ENCODE assay signal across 13 mouse cellular contexts in genomic region chr10:108436365-108436764, GRCm38 (mm10).
DNase-seq lines count a peak whose midpoint lies in the region; ATAC-seq and TF ChIP-seq lines count a peak whose summit lies in the region.
"Had no signal": no experiment of that assay in that cellular context is flagged by ENCODE, and none has a peak within 500 bp of the region (broad histone marks: within the 10 kb centered on the region; RNA-seq: fewer than 3 reads in every experiment).

No protein-coding gene starts in this region.

- no peak for TF ChIP-seq POLR2A in ES-Bruce4 (IDR thresholded peaks at IDR 0.05; ENCODE audit: insufficient read depth, low read length)

- H3K27ac ChIP-seq in ES-Bruce4 (ENCODE audit: insufficient read depth, low read length) = peak overlapping the region; percentile 84
- H3K27ac ChIP-seq in intestine, postnatal 0 days (ENCODE audit: low read depth, low read length) = 0 out of 2 replicates have a peak overlapping the region, but pooled peaks have one; percentile 43
- H3K27ac ChIP-seq in liver, postnatal 0 days (ENCODE audit: low read depth) = no peak overlapping the region
- H3K27ac ChIP-seq: liver, embryonic 13.5 days had no signal

- H3K36me3 ChIP-seq in ES-Bruce4 (ENCODE audit: control insufficient read depth, insufficient read depth, low read length, poor library complexity, severe bottlenecking) = no peaks in the 10 kb centered on the region
- H3K36me3 ChIP-seq in intestine, postnatal 0 days (ENCODE audit: control insufficient read depth, insufficient read depth) = no peaks in the 10 kb centered on the region
- no peaks in the 10 kb centered on the region for H3K36me3 ChIP-seq in liver, postnatal 0 days (replicated peaks; ENCODE audit: insufficient read depth, low read length)
- H3K36me3 ChIP-seq: liver, embryonic 13.5 days had no signal

- no peaks in the 10 kb centered on the region for H3K9me3 ChIP-seq in ES-Bruce4 (replicated peaks; ENCODE audit: control insufficient read depth, insufficient read depth, low read length, poor library complexity, severe bottlenecking)
- H3K9me3 ChIP-seq in intestine, postnatal 0 days (ENCODE audit: control insufficient read depth) = no peaks in the 10 kb centered on the region
- H3K9me3 ChIP-seq in liver, postnatal 0 days (ENCODE audit: low read length) = no peaks in the 10 kb centered on the region
- H3K9me3 ChIP-seq: liver, embryonic 13.5 days had no signal

- WGBS in intestine, postnatal 0 days = 30% methylated on average over 8 of the region's 8 CpGs
- 48% methylated on average over 8 of the region's 8 CpGs for WGBS in liver, postnatal 0 days (ENCODE audit: insufficient replicate concordance)

- no peak overlapping the region for H3K4me2 ChIP-seq in intestine, postnatal 0 days (replicated peaks; ENCODE audit: low read depth)
- no peak overlapping the region for H3K4me2 ChIP-seq in liver, postnatal 0 days (ENCODE audit: low read depth, low read length)
- H3K4me2 ChIP-seq: liver, embryonic 13.5 days had no signal

- no peaks in the 10 kb centered on the region for H3K27me3 ChIP-seq in ES-Bruce4 (ENCODE audit: control insufficient read depth, insufficient read depth, low read length, poor library complexity, severe bottlenecking)
- H3K27me3 ChIP-seq in intestine, postnatal 0 days (replicated peaks; ENCODE audit: control insufficient read depth, insufficient read depth, low read length) = no peaks in the 10 kb centered on the region
- H3K27me3 ChIP-seq in liver, postnatal 0 days (ENCODE audit: insufficient read depth, low read length) = no peaks in the 10 kb centered on the region
- H3K27me3 ChIP-seq: liver, embryonic 13.5 days had no signal

- no peak for TF ChIP-seq CTCF in ES-Bruce4 (IDR thresholded peaks at IDR 0.05; ENCODE audit: low read depth, low read length)
- no peak for TF ChIP-seq CTCF in intestine, postnatal 0 days (IDR thresholded peaks at IDR 0.05; ENCODE audit: low read depth)
- no peak for TF ChIP-seq CTCF in liver, postnatal 0 days (IDR thresholded peaks at IDR 0.05; ENCODE audit: low read depth)

- H3K4me3 ChIP-seq in ES-Bruce4 (ENCODE audit: low read depth, low read length) = no peak overlapping the region
- H3K4me3 ChIP-seq in intestine, postnatal 0 days (ENCODE audit: low read depth, low read length) = no peak overlapping the region
- no peak overlapping the region for H3K4me3 ChIP-seq in liver, postnatal 0 days (ENCODE audit: low read depth, low read length)
- H3K4me3 ChIP-seq: liver, embryonic 13.5 days had no signal

- no peak for TF ChIP-seq EP300 in ES-Bruce4 (IDR thresholded peaks at IDR 0.05; ENCODE audit: insufficient read depth, low read depth, low read length)
- TF ChIP-seq EP300 in liver, postnatal 0 days (IDR thresholded peaks at IDR 0.05; ENCODE audit: low read depth) = no peak

- no peaks in the 10 kb centered on the region for H3K4me1 ChIP-seq in ES-Bruce4 (ENCODE audit: control insufficient read depth, insufficient read depth, low read length)
- H3K4me1 ChIP-seq in intestine, postnatal 0 days (replicated peaks; ENCODE audit: control insufficient read depth, insufficient read depth, low read length) = no peaks in the 10 kb centered on the region
- H3K4me1 ChIP-seq in liver, postnatal 0 days (ENCODE audit: insufficient read depth) = no peaks in the 10 kb centered on the region

- DNase-seq in embryo, embryonic 10 days (ENCODE audit: low spot score) = peak; percentile 36
- no peak for DNase-seq in embryo, embryonic 10.5 days (ENCODE audit: low spot score)
- DNase-seq in kidney, postnatal 14 days = peak; percentile 78
- DNase-seq in thymus, adult 18-20 months = no peak
- no peak for DNase-seq in adrenal gland, postnatal 10 days
- no peak for DNase-seq in liver, postnatal 0 days
- DNase-seq: cerebellum, adult 18-20 months; layer of hippocampus, adult 9-11 months; liver, embryonic 13.5 days; right cerebral cortex, postnatal 25 days; thymus, postnatal 4 days had no signal

- H3K9ac ChIP-seq in ES-Bruce4 (ENCODE audit: low read depth, poor library complexity, severe bottlenecking) = peak overlapping the region; percentile 40; the same call in 1 of the 2 replicates
- H3K9ac ChIP-seq in intestine, postnatal 0 days (ENCODE audit: low read depth, low read length) = no peak overlapping the region
- H3K9ac ChIP-seq in liver, postnatal 0 days (replicated peaks) = no peak overlapping the region
- H3K9ac ChIP-seq: liver, embryonic 13.5 days had no signal

- ATAC-seq in intestine, postnatal 0 days = no peak
- no peak for ATAC-seq in liver, postnatal 0 days

Comparison
In these comparisons a context has a peak if more than half of its experiments do, and no peak if none do; other contexts are left out.
1. DNase-seq: peak in embryo, embryonic 10 days (single experiment) and kidney, postnatal 14 days (single experiment); none in embryo, embryonic 10.5 days (single experiment), thymus, adult 18-20 months (0 of 2), adrenal gland, postnatal 10 days (single experiment) and liver, postnatal 0 days (single experiment).